Mouse (Mus musculus): Measurements from ENCODE around the gene Gm11213. TPM values are rescaled to one million over a fixed set of nuclear protein-coding genes. Genes with fewer than 3 reads are reported as not detected.

Gm11213 gene
- polyA plus RNA-seq (2015; fragmentation: Nextera tagmentation; extraction: Ambion mirVana): not detected in 2 replicates

DNA sequence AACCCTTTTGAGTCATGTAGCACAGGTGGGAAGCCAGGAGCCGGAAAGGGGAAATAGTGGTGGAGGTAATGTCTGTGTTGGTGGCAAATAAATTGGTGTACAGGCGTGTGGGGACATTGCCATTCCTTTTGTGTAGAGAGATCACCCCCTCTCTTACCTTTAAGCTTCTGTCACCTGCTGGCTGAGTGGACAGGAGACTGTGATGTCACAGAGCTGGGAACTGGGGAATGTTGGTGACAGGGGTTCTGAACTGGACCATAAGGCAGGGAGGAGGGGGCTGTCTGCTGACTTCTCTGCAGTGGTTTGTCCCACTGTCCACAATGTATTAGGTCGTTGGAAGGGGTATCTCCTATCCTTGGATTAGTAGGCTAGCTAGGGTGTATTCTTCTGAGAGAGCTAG, at the start of gene Gm11213:
Gm11213 (minus strand) TSS at position 317 of the 400 bp plus-strand sequence.
- Histone ChIP-seq H3K9me3 (replicated peaks) (no peaks in the 10 kb centered on the region), H3K9ac (no peak within 1 kb of the TSS), H3K4me3 (replicated peaks) (no peak within 1 kb of the TSS), H3K36me3 (no peaks in the 10 kb centered on the region), H3K27me3 (no peaks in the 10 kb centered on the region), H3K4me1 (replicated peaks) (no peaks in the 10 kb centered on the region), H3K4me2 (no peak within 1 kb of the TSS), H3K27ac (no peak within 1 kb of the TSS)
- ATAC-seq (ENCODE audit: low read depth) (no peak), DNase-seq (no peak)
- WGBS (ENCODE audit: insufficient replicate concordance): 46% methylated on average over 3 of the region's 3 CpGs

DNA sequence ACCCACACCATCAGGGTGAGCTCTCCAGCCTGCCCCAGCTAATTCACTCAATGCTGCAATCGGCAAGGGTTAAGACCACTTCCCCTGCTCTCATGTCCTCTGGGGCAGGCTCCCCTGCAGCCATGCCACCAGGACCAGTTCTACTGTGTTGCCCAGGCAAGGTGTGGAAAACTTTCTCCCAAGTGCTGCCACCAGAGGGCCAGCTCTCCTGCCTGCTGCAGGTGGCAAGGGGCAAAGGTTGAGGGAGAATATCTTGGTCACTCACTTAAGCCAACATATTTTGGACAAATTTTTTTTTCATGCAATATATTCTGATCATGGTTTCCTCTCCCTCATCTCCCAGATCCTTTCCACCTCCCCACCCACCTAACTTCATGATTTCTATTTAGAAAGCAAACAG, 49.3 kb upstream of the Gm11213 start:
- ATAC-seq (ENCODE audit: low read depth) (no peak), DNase-seq (no peak)
- H3K4me2 ChIP-seq: no peak overlapping the region
- H3K4me1 ChIP-seq (replicated peaks): no peaks in the 10 kb centered on the region
- WGBS (ENCODE audit: insufficient replicate concordance): 39% methylated on average over 1 of the region's 1 CpGs
- H3K9ac ChIP-seq: no peak overlapping the region
- no peak overlapping the region for H3K27ac ChIP-seq
- no peaks in the 10 kb centered on the region for H3K27me3 ChIP-seq
- no peaks in the 10 kb centered on the region for H3K9me3 ChIP-seq (replicated peaks)
- no peak overlapping the region for H3K4me3 ChIP-seq (replicated peaks)
- H3K36me3 ChIP-seq: no peaks in the 10 kb centered on the region

DNA sequence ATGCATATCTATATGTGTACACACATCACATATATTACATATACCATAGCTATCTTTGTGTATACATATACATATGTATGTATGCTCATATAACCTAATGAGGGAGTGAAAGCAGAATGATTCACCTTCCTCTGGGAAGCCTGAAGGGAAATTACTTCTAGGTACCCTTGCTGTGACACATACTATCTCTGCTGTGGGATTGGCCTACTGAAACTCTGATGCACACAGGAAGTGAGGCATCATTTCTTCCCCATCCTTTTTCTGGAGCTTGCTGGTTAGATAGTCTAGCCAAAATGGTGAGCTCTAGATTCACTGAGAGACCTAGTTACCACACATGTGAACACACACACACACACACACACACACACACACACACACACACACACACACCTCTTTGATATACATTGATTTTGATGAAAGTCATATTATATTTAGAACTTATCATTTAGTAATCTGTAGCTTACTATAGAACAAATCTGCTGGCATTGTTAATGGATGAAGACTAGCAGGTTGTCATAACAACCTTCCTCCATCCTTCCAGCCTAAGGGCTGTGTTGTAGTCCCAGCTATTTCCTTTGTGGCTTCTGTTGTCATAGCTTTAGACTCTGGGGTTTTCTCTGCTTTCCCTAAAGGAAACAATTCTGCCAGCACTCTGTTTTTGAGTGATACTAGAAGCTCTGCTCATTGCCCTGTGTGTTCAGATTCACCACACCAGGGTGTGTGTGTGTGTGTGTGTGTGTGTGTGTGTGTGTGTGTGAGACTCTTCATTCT, 39.1 kb upstream of the Gm11213 start:
- no peaks in the 10 kb centered on the region for H3K27me3 ChIP-seq
- no peak overlapping the region for H3K27ac ChIP-seq
- H3K9me3 ChIP-seq (replicated peaks): no peaks in the 10 kb centered on the region
- H3K4me2 ChIP-seq: no peak overlapping the region
- no peak overlapping the region for H3K4me3 ChIP-seq (replicated peaks)
- H3K36me3 ChIP-seq: no peaks in the 10 kb centered on the region
- no peak for ATAC-seq (ENCODE audit: low read depth)
- no peak overlapping the region for H3K9ac ChIP-seq
- DNase-seq: no peak
- no peaks in the 10 kb centered on the region for H3K4me1 ChIP-seq (replicated peaks)

DNA sequence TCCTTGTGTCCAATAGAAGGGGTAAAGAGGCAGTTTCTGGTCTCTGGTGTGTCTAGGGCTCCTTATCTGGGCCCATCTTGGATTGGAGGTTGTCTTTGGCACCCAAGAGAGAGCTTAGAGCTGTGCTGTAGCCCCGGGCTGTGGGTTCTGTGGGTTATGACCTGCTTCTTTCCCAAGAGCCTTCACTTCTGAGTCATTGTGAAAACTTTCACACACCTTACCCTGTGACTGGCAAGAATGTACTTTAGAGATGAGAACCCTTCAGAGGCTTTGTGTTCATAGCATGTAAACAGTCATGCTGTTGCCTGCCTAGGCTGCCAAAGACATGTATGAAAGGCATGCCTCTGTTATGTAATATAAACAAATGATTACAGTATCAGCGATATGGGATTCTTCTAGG, 34.8 kb upstream of the Gm11213 start:
- no peak for DNase-seq
- H3K36me3 ChIP-seq: no peaks in the 10 kb centered on the region
- no peak overlapping the region for H3K4me2 ChIP-seq
- no peak overlapping the region for H3K9ac ChIP-seq
- ATAC-seq (ENCODE audit: low read depth): no peak
- H3K27ac ChIP-seq: no peak overlapping the region
- no peaks in the 10 kb centered on the region for H3K4me1 ChIP-seq (replicated peaks)
- H3K27me3 ChIP-seq: no peaks in the 10 kb centered on the region
- WGBS (ENCODE audit: insufficient replicate concordance): 48% methylated on average over 2 of the region's 2 CpGs
- H3K9me3 ChIP-seq (replicated peaks): no peaks in the 10 kb centered on the region
- H3K4me3 ChIP-seq (replicated peaks): no peak overlapping the region

DNA sequence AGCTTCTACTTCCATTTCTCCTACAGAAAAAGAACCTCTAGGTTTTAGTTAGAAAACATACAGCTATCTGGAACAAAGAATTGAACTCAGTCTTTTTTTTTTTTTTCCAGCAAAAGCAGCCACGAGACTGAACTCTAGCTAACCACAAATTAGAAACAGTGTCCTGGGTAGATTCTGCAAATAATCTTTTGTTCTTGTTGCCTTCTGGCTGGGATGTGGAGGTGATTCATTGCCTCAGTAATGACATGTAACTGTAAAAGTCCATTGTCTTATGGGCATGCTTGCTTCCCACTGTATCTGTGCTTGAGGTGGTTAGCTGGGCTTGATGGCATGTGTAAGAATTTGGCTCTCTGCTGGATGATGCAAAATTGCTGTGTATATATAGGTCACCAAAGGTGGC, 33.5 kb upstream of the Gm11213 start:
- ATAC-seq (ENCODE audit: low read depth): no peak
- H3K4me2 ChIP-seq: no peak overlapping the region
- no peaks in the 10 kb centered on the region for H3K9me3 ChIP-seq (replicated peaks)
- H3K36me3 ChIP-seq: no peaks in the 10 kb centered on the region
- H3K27me3 ChIP-seq: no peaks in the 10 kb centered on the region
- no peak overlapping the region for H3K9ac ChIP-seq
- H3K27ac ChIP-seq: no peak overlapping the region
- DNase-seq: no peak
- no peak overlapping the region for H3K4me3 ChIP-seq (replicated peaks)
- WGBS (ENCODE audit: insufficient replicate concordance): 26% methylated on average over 1 of the region's 1 CpGs
- H3K4me1 ChIP-seq (replicated peaks): no peaks in the 10 kb centered on the region

DNA sequence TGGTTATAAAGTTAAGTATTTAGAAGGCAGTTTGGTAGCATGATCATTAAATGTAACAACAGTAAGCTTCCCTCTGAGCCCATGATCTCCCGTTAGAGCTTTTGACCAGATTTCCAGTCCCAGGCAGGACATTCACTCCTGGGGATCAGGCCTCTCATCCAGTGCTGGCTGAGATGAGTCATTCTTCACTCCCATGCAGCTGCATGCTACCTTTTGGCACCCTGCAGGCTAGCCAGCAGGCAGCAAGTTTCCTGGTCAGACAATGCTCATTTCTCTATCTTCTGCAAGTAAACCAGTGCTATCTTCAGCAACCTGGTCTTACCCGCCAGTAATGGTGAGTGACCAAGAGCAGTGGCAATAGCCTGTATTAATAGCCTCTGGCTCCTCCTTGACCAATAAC, 28.1 kb upstream of the Gm11213 start:
- Histone ChIP-seq H3K4me3 (replicated peaks) (no peak overlapping the region), H3K9me3 (replicated peaks) (no peaks in the 10 kb centered on the region), H3K4me2 (no peak overlapping the region), H3K36me3 (no peaks in the 10 kb centered on the region), H3K9ac (no peak overlapping the region), H3K27me3 (no peaks in the 10 kb centered on the region), H3K4me1 (replicated peaks) (no peaks in the 10 kb centered on the region), H3K27ac (no peak overlapping the region)
- ATAC-seq (ENCODE audit: low read depth): no peak
- 66% methylated on average over 2 of the region's 2 CpGs for WGBS (ENCODE audit: insufficient replicate concordance)
- no peak for DNase-seq

DNA sequence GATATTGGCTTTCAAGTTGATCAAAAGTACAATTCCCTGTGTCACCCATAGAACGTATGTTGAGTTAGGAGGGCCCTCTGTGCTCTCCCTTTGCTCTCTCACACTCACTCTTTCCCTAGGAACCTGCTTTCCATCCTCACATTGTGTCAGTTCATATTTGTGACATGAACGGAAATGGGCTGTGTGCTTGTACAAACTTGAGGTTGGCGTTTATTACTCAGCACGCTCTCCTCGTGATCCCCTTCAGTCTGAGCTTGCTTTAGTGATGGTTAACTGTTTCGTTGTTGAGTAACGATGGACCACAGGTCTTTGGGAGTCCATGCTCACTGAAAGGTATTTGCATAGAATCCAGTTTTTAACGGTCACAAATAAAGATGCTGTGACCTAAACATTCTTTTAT, 22.1 kb upstream of the Gm11213 start:
- Histone ChIP-seq H3K27me3 (no peaks in the 10 kb centered on the region), H3K9me3 (replicated peaks) (no peaks in the 10 kb centered on the region), H3K4me2 (no peak overlapping the region), H3K4me1 (replicated peaks) (no peaks in the 10 kb centered on the region), H3K4me3 (replicated peaks) (no peak overlapping the region), H3K27ac (no peak overlapping the region), H3K9ac (no peak overlapping the region), H3K36me3 (no peaks in the 10 kb centered on the region)
- 63% methylated on average over 8 of the region's 8 CpGs for WGBS (ENCODE audit: insufficient replicate concordance)
- no peak for ATAC-seq (ENCODE audit: low read depth)
- no peak for DNase-seq

DNA sequence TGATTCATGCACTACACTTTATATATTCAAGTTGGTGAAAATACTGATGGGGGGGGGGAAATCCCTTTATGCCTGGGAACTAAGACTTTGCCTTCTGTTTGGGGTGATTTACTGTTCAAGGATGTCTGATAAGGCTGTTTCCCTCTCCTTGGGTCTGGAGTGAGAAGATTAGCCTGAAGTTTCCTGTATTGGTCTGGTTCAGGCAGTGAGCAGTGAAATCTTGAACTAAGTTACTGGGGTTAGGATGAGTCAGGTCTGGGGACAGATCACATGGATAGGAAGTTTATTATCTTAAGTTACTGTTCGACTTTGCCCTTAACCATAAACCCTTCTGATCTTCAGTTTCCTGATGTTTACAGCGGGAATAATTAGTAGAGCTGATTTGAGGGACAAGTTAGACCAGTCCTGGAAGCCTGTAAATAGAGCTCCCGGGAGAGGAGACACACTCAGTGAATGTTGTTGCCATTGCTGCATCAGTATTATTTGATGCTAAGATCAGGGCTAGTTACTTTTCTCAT, 20.6 kb upstream of the Gm11213 start:
- WGBS (ENCODE audit: insufficient replicate concordance): 17% methylated on average over 3 of the region's 3 CpGs
- Histone ChIP-seq H3K4me3 (replicated peaks) (no peak overlapping the region), H3K9me3 (replicated peaks) (no peaks in the 10 kb centered on the region), H3K27ac (no peak overlapping the region), H3K9ac (no peak overlapping the region), H3K4me1 (replicated peaks) (no peaks in the 10 kb centered on the region), H3K4me2 (no peak overlapping the region), H3K36me3 (no peaks in the 10 kb centered on the region), H3K27me3 (no peaks in the 10 kb centered on the region)
- ATAC-seq (ENCODE audit: low read depth) (no peak), DNase-seq (no peak)

DNA sequence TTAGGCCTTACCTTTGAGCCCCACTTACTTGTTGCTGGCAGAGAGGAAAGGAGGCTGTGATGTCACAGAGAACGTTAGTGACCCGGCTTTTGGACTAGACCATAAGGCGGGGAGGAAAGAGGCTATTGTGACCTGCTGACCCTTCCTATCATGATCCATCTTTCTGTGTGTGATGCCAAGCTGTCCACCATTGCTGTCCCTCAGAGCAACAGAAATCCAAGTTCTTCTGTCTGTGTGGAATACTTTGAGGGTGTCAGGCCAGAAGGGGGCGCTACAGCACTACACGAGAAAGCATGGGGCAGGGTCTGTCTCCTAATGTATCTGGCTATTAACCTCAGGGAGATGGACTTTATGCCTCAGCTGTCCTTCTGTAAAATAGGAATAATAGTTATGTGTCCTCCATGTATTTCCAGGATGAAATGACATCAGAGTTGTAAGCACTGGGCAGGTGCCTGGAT, 17.3 kb upstream of the Gm11213 start, which contains the start of gene Tex48:
Tex48 (minus strand) TSS at position 51 of the 458 bp plus-strand sequence.
- no peak within 1 kb of the TSS for H3K27ac ChIP-seq
- H3K9me3 ChIP-seq (replicated peaks): no peaks in the 10 kb centered on the region
- no peak within 1 kb of the TSS for H3K4me3 ChIP-seq (replicated peaks)
- ATAC-seq (ENCODE audit: low read depth): no peak
- H3K36me3 ChIP-seq: no peaks in the 10 kb centered on the region
- DNase-seq: no peak
- H3K4me1 ChIP-seq (replicated peaks): no peaks in the 10 kb centered on the region
- 44% methylated on average over 5 of the region's 5 CpGs for WGBS (ENCODE audit: insufficient replicate concordance)
- no peak within 1 kb of the TSS for H3K9ac ChIP-seq
- no peak within 1 kb of the TSS for H3K4me2 ChIP-seq
- no peaks in the 10 kb centered on the region for H3K27me3 ChIP-seq

DNA sequence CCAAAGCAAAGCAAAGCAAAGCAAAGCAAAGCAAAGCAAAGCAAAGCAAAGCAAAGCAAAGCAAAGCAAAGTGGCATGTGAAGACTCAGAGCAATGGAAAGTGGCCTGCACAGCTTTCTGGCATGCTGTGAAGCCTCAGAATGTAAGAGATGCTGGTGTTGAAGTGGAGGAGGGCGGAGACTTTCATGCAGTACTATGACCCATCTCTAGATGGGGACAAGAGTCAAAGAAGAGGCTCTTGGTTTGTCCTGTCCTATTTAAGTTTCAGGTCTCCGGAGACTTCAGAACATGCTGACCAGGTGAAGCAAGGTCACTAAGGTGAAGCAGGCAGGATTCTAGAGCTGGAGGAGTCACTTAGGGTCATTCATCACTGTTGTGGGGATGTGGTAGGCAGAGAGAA, 16.8 kb upstream of the Gm11213 start:
- Histone ChIP-seq H3K4me3 (replicated peaks) (no peak overlapping the region), H3K27me3 (no peaks in the 10 kb centered on the region), H3K27ac (no peak overlapping the region), H3K36me3 (no peaks in the 10 kb centered on the region), H3K9ac (no peak overlapping the region), H3K4me2 (no peak overlapping the region), H3K4me1 (replicated peaks) (no peaks in the 10 kb centered on the region), H3K9me3 (replicated peaks) (no peaks in the 10 kb centered on the region)
- DNase-seq: no peak
- no peak for ATAC-seq (ENCODE audit: low read depth)
- WGBS (ENCODE audit: insufficient replicate concordance): 38% methylated on average over 2 of the region's 2 CpGs

DNA sequence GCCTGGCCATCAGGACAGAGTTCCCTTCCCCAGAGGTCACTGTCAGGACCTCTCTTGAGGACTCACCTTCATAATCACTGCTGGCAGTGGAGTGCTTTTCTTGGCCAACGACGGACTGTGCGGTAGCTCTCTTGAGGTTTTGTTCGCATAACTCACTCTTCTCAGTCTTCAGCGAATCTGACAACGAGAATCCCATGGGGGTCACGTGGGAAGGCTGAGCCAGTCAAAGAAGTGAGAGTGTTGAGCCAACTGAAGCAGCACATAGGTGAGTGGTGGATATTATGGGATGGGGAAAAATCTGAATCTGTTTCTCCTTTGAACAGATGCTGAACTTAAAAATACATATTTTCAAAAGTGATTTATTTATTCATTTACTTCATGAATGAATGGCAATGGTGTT, 3.3 kb upstream of the Gm11213 start:
- Histone ChIP-seq H3K27me3 (no peaks in the 10 kb centered on the region), H3K9me3 (replicated peaks) (no peaks in the 10 kb centered on the region), H3K4me1 (replicated peaks) (no peaks in the 10 kb centered on the region), H3K4me2 (no peak overlapping the region), H3K4me3 (replicated peaks) (no peak overlapping the region), H3K36me3 (no peaks in the 10 kb centered on the region), H3K27ac (no peak overlapping the region), H3K9ac (no peak overlapping the region)
- ATAC-seq (ENCODE audit: low read depth) (no peak), DNase-seq (no peak)
- 71% methylated on average over 7 of the region's 7 CpGs for WGBS (ENCODE audit: insufficient replicate concordance)

DNA sequence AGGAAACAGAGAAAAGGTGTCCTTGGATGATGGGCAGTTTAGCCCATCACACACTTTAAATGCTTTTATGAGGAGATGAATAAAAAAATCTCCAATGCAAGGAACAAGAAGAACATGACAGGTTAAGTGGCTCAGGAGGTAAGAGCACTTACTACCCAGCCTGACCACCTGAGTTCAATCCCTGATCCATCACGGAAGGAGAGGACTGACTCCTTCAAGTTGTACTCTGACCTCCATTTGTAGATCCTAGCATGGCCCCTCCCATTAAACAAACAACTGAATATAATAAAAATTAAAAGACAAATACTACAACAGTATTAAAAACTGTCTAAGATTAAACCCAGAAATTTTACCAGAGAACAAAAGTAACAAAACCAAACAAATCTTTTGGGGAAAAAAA, 907 bp upstream of the Gm11213 start:
- Histone ChIP-seq H3K9me3 (replicated peaks) (no peaks in the 10 kb centered on the region), H3K4me1 (replicated peaks) (no peaks in the 10 kb centered on the region), H3K36me3 (no peaks in the 10 kb centered on the region), H3K4me3 (replicated peaks) (no peak overlapping the region), H3K27me3 (no peaks in the 10 kb centered on the region), H3K27ac (no peak overlapping the region), H3K9ac (no peak overlapping the region), H3K4me2 (no peak overlapping the region)
- no peak for ATAC-seq (ENCODE audit: low read depth)
- no peak for DNase-seq
- WGBS (ENCODE audit: insufficient replicate concordance): 56% methylated on average over 1 of the region's 1 CpGs
